Mouse (Mus musculus) brain, adult 2 months (tissue): ENCODE data around the gene Chmp6.

Experiments
- DNase-seq: peaks from one replicate; pipeline ENCODE4 v3.0.0; 2011; ENCODE audit warnings: low read depth, low spot score

The Chmp6 gene

GRCm38 (mm10) chr11:119958856-119959255 lies 45.6 kb downstream of the Chmp6 start:
- DNase-seq: no peak

GRCm38 (mm10) chr11:119959714-119960113 lies 46.5 kb downstream of the Chmp6 start:
- DNase-seq: no peak

GRCm38 (mm10) chr11:119960671-119961070 lies 47.4 kb downstream of the Chmp6 start:
- DNase-seq: no peak

- DNase-seq: peak; percentile 90
Observed at GRCm38 (mm10) chr11:119961511-119961910, 48.3 kb downstream of the Chmp6 start.

GRCm38 (mm10) chr11:119965053-119965452 lies 51.8 kb downstream of the Chmp6 start:
- no peak for DNase-seq

- no peak for DNase-seq
Observed at GRCm38 (mm10) chr11:119966294-119966693, 53.1 kb downstream of the Chmp6 start.

- DNase-seq: no peak
Observed at GRCm38 (mm10) chr11:119967401-119967800, 54.2 kb downstream of the Chmp6 start.

- DNase-seq: no peak
Observed at GRCm38 (mm10) chr11:119967892-119968291, 54.7 kb downstream of the Chmp6 start.
